Mouse (Mus musculus): ENCODE results near the gene Gm20683. TPM values are rescaled to one million over a fixed set of nuclear protein-coding genes. Genes with fewer than 3 reads are reported as not detected.
"Not testable (repeated sequence)": the region's sequence is repeated elsewhere in the genome, so short reads cannot be mapped to it uniquely, and the experiment has no call there.

Gm20683 gene
- polyA plus RNA-seq, 1 experiment, result 0.95 TPM

GRCm38 (mm10) chr17:25877741-25878610 lies 36.4 kb upstream of the Gm20683 start:
- H3K4me3 ChIP-seq (ENCODE audit: insufficient read depth, low read depth, low read length), result no peak overlapping the region
- peaks cover 11% of the 10 kb centered on the region; the same call in 1 of the 2 replicates for H3K4me1 ChIP-seq (ENCODE audit: control insufficient read depth, insufficient read depth, insufficient read length, low read length)
- no peak overlapping the region for H3K27ac ChIP-seq (replicated peaks; ENCODE audit: low read depth, low read length)

GRCm38 (mm10) chr17:25877025-25877424 lies 35.5 kb upstream of the Gm20683 start:
- Histone ChIP-seq H3K27ac (replicated peaks; ENCODE audit: low read depth, low read length) (no peak overlapping the region), H3K4me1 (ENCODE audit: control insufficient read depth, insufficient read depth, insufficient read length, low read length) (peaks cover 11% of the 10 kb centered on the region; the same call in 1 of the 2 replicates), H3K4me3 (ENCODE audit: insufficient read depth, low read depth, low read length) (no peak overlapping the region)

- no peak overlapping the region for H3K27ac ChIP-seq (replicated peaks; ENCODE audit: low read depth, low read length)
- peaks cover 9% of the 10 kb centered on the region; the same call in 1 of the 2 replicates for H3K4me1 ChIP-seq (ENCODE audit: control insufficient read depth, insufficient read depth, insufficient read length, low read length)
- peak overlapping the region; percentile 87 for H3K4me3 ChIP-seq (ENCODE audit: insufficient read depth, low read depth, low read length)
Measured at GRCm38 (mm10) chr17:25876347-25876915, 34.9 kb upstream of the Gm20683 start.

DNA sequence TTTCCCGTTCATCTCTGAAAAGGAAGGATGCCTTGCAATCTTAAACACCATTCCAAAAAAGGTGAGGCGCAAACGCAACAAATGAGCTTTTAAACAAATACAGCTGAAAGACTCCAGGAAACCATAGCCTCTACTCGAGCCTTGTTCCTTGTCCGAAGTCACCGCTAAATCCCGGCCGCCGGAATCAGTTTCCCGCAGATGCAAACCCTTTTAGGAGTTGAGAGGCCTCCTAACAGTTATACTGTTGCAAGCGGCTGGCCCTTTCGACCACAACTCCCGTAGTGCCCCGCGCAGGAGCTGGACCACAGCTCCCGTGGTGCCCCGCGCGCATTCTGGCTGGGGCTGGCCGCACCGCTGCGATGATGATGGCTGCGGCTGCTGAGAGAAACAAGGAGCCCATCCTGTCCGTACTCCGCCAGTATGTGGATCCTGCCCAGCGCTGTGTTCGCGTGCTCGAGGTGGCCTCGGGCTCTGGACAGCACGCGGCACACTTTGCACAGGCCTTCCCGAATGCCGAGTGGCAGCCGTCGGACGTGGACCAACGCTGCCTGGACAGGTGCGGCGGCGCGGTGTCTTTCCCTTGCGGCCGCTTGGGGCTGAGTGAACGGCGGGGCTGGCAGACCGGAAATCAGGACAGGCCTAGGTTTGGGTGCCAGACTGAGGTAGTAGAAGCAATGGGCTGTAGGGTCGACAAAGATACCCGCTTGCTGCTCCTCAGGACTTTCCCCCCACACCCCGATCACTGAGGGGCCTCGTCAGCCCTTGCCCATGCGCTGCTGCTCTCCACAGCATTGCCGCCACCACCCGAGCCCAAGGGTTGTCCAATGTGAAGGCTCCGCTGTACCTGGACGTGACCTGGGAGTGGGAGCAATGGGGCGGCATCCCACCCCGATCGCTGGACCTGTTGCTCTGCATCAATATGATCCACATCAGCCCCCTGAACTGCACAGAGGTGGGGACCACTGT lies 33.9 kb upstream of the Gm20683 start:
- peak overlapping the region; percentile 87 for H3K4me3 ChIP-seq (ENCODE audit: insufficient read depth, low read depth, low read length)
- H3K4me1 ChIP-seq (ENCODE audit: control insufficient read depth, insufficient read depth, insufficient read length, low read length), result peaks cover 9% of the 10 kb centered on the region; the same call in 1 of the 2 replicates
- peak overlapping the region; percentile 44 for H3K27ac ChIP-seq (replicated peaks; ENCODE audit: low read depth, low read length)

DNA sequence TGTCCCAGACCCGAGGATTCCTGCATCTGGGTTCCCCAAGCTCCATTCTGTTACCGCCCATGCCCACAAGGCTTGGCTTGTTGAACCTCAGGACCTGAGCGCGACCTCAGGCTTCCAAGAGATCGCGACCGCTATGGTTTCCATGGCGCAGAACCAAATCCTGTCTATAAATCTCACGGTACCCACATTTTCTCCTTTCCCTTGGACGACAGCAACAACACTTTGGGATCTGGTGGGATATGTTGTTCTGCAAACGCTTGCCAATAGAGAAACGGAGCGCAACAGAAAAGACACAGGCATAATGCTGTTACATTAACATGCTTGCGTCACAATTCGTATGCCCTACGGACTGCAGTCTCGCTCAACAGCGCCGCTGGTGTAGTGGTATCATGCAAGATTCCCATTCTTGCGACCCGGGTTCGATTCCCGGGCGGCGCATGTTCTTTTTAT lies 33.2 kb upstream of the Gm20683 start, which contains the start of gene Mettl26:
Gene Mettl26 (plus strand): TSS at position 354 of the 450 bp plus-strand sequence.
- Histone ChIP-seq H3K27ac (replicated peaks; ENCODE audit: low read depth, low read length) (peak within 1 kb of the TSS; percentile 44), H3K4me1 (ENCODE audit: control insufficient read depth, insufficient read depth, insufficient read length, low read length) (peaks cover 9% of the 10 kb centered on the region; the same call in 1 of the 2 replicates), H3K4me3 (ENCODE audit: insufficient read depth, low read depth, low read length) (peak within 1 kb of the TSS; percentile 87)

- peaks cover 9% of the 10 kb centered on the region; the same call in 1 of the 2 replicates for H3K4me1 ChIP-seq (ENCODE audit: control insufficient read depth, insufficient read depth, insufficient read length, low read length)
- H3K27ac ChIP-seq (replicated peaks; ENCODE audit: low read depth, low read length), result peak overlapping the region; percentile 32; the same call in 1 of the 2 replicates
- peak overlapping the region; percentile 87 for H3K4me3 ChIP-seq (ENCODE audit: insufficient read depth, low read depth, low read length)
Measured at GRCm38 (mm10) chr17:25874148-25874720, 32.7 kb upstream of the Gm20683 start.

GRCm38 (mm10) chr17:25873405-25874147 lies 32.0 kb upstream of the Gm20683 start:
- H3K4me3 ChIP-seq (ENCODE audit: insufficient read depth, low read depth, low read length), result peak overlapping the region; percentile 87; the same call in 1 of the 2 replicates
- peaks cover 12% of the 10 kb centered on the region; the same call in 1 of the 2 replicates for H3K4me1 ChIP-seq (ENCODE audit: control insufficient read depth, insufficient read depth, insufficient read length, low read length)
- H3K27ac ChIP-seq (replicated peaks; ENCODE audit: low read depth, low read length), result no peak overlapping the region

DNA sequence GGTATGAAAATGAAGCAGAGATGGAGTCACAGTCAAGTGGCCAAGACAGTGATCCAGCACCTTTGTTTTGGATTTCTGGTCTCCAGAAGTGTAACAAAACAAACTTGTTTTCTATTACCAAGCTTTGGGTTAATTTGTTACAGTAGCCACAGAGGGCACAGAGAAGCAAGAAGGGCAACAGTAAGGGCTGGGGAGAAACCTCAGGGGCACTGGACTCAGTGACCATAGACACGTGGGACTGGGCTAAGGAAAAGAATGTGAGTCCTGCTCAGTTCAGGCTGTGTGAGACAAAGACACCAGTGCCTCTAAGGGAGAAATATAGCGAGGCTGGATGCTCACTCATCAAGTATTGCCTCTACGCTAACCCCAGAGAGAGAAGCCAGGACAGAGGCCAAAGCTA lies 31.1 kb upstream of the Gm20683 start:
- H3K27ac ChIP-seq (replicated peaks; ENCODE audit: low read depth, low read length), result no peak overlapping the region
- H3K4me1 ChIP-seq (ENCODE audit: control insufficient read depth, insufficient read depth, insufficient read length, low read length), result peaks cover 12% of the 10 kb centered on the region; the same call in 1 of the 2 replicates
- no peak overlapping the region for H3K4me3 ChIP-seq (ENCODE audit: insufficient read depth, low read depth, low read length)

- H3K4me1 ChIP-seq (ENCODE audit: control insufficient read depth, insufficient read depth, insufficient read length, low read length), result peaks cover 12% of the 10 kb centered on the region; the same call in 1 of the 2 replicates
- H3K4me3 ChIP-seq (ENCODE audit: insufficient read depth, low read depth, low read length); H3K27ac ChIP-seq (replicated peaks; ENCODE audit: low read depth, low read length): not testable (repeated sequence)
Measured at GRCm38 (mm10) chr17:25871566-25871965, 30.0 kb upstream of the Gm20683 start.

- H3K4me3 ChIP-seq (ENCODE audit: insufficient read depth, low read depth, low read length), result no peak overlapping the region
- H3K27ac ChIP-seq (replicated peaks; ENCODE audit: low read depth, low read length), result no peak overlapping the region
Measured at GRCm38 (mm10) chr17:25869954-25870353, 28.4 kb upstream of the Gm20683 start.

DNA sequence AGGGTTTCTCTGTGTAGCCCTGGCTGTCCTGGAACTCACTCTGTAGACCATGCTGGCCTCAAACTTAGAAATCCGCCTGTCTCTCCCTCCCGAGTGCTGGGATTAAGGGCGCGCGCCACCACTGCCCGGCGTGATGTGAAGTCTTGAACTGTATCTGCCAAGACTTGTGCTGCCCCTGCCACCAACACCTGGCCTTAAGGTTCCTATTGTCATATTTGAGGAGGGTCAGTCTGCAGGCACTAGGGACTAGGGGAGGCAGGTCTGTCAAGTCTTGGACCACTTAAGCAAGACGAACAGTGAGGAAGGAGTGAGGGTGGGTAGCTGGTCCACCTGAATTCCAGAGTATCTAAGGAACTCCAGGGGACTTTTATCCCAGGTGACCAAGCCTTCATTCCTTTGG lies 27.9 kb upstream of the Gm20683 start:
- Histone ChIP-seq H3K4me3 (ENCODE audit: insufficient read depth, low read depth, low read length) (no peak overlapping the region), H3K27ac (replicated peaks; ENCODE audit: low read depth, low read length) (no peak overlapping the region), H3K4me1 (ENCODE audit: control insufficient read depth, insufficient read depth, insufficient read length, low read length) (peaks cover 5% of the 10 kb centered on the region; the same call in 1 of the 2 replicates)

More at GRCm38 (mm10) chr17:25869954-25870353, 28.4 kb upstream of the Gm20683 start:
- peaks cover 5% of the 10 kb centered on the region; the same call in 1 of the 2 replicates for H3K4me1 ChIP-seq (ENCODE audit: control insufficient read depth, insufficient read depth, insufficient read length, low read length)

- Histone ChIP-seq H3K4me3 (ENCODE audit: insufficient read depth, low read depth, low read length) (peak within 1 kb of the TSS; percentile 89), H3K4me1 (ENCODE audit: control insufficient read depth, insufficient read depth, insufficient read length, low read length) (0 out of 2 replicates have a peak, but pooled peaks cover 3% of the 10 kb centered on the region), H3K27ac (replicated peaks; ENCODE audit: low read depth, low read length) (peak within 1 kb of the TSS; percentile 92)
Measured at GRCm38 (mm10) chr17:25868601-25869191, 27.1 kb upstream of the Gm20683 start, which contains the start of gene Mcrip2. Gene Mcrip2 (minus strand): TSS chr17:25868764.

Data from brown adipose tissue, adult 24 weeks (tissue).